Mouse (Mus musculus) layer of hippocampus, adult 18-20 months (tissue): Measurements from ENCODE around the gene Lag3. TPM values are rescaled to one million over a fixed set of nuclear protein-coding genes. Genes with fewer than 3 reads are reported as not detected.

Experiments used
- DNase-seq, 2 experiments: peaks; one replicate each; pipeline ENCODE4 v3.0.0; 2022; ENCODE audit warnings: low spot score in 2 of 2
- total RNA-seq, 2 experiments: library from RNA; stranded (reverse); gene quantifications; 2 replicates each; pipeline ENCODE4 v1.2.3; 2021

Lag3 gene
- total RNA-seq, 2 experiments from 2014 or later = 2.6 to 3.6 TPM

DNA sequence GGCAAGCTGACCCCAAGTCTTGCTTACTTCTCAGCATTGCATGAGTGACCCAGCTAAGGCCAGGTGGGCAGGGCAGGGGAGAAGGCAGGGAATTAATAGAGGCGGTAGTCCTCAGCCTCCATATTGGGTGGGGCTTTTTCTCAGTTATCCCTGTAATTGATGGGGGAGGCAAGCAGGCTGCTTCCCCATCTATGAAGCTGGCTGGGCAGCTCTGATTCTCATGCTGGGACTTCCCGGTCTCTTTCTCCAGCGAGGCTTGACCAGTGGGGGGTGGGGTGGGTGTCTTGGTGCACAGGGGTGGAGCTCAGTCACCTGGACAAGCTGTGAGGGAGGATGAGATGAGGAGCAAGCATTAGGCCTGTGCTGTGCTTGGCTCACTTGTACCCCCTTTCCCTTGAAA, 49.7 kb downstream of the Lag3 start:
- DNase-seq = no peak

DNA sequence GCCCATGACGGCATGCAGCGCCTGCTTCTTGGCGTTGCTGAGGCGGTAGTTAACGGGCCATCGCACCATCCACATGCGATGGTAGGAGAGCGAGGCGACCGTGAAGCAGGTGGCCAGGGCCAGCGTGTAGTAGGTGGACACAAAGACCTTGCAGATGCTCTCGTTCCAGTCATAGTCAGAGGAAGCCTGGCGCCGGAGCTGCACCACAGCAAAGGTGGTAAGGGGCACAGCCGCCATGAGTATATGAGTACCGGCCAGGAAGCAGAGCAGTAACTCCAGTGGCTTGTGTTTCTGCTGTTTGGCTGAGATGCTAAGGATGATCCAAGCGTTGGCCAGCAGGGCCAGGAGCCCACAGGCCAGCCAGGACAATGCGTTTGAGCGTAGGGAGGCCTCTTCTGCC, 50.2 kb downstream of the Lag3 start:
- DNase-seq = no peak

- no peak for DNase-seq
Measured at GRCm38 (mm10) chr6:124860511-124860910, 51.0 kb downstream of the Lag3 start.

GRCm38 (mm10) chr6:124859725-124860124, 51.8 kb downstream of the Lag3 start:
- peak; percentile 81 to 90 for DNase-seq

- no peak for DNase-seq
Measured at GRCm38 (mm10) chr6:124858561-124859318, 52.8 kb downstream of the Lag3 start.

DNA sequence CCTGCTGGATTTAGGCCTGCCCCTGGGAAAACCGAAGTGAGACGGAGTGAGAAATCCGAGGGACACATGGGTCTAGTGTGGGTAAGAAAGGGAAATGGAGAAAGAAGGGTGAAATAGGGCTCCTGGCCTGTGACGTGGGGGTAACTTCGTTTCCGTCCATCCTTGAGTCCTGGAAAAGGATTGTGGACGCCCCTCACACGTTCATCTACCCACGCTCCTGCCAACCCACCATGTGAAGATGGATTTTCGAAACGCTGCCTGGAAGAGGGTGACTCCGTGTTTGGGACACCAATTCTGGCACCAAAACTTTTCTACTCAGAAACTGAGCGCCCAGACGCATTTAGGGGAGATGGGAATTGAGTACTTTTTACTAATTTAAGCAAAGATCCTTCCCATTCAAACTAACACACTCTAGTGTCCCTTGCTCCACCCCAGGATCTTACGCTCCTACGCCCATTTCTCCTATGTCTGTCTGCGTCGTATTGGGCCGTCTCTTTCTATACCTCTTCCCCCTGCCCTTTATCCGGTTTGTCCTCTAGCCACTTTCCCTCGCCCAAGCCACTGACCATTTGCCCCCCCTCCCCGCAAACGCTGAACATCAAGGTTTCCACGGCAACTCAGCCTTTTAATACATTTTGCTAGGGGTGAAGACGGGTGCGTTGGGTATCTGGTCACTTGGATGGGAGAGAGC, 53.5 kb downstream of the Lag3 start:
- no peak for DNase-seq

DNA sequence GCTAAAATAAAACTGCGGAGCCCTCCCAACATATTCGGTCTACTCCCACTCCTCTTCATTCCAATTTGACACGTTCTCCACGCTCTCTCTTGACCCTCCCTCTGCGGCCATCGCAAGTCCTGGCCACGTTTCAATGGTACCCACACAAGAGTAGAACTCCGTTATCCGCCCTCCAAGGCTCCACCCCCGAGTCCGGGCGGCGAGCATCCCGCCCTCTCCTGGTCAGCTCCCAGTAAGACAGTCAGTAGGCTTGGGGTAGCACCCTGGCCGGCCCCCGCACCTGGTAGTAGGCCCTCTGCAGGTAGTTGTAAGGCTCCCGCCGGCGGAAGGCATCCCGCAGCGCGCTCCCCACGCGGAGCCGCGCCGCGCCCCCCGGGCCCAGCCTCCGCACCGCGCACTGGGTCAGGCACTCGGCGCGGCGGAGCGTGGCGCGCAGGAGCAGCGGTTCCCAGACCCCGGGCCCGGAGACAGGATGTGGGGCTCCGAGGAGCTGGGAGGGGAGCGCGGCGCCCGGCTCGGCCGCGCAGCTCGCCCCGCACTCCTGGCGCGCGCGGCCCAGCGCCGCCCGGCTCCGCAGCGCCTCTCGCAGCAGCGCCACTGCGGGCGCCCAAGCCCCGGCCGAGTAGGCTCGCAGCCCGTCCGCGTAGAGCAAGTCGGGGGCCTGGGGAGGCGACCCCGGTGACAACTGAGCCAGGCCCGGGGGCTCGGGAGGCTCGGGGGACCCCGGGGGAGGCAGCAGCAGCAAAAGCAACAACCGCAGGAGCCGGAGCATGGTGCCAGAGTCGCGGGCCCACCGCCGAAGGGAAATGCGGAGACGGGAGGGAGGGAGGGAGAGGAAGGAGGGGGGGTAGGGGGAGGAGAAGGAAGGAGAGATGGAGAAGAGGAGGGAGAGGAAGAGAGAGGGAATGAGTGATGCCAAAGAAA, 54.3 kb downstream of the Lag3 start, which contains the start of gene P3h3:
TSS of gene P3h3 (minus strand) at position 837 of the 924 bp plus-strand sequence.
- DNase-seq = peak; percentile 83 to 84

GRCm38 (mm10) chr6:124856321-124856720, 55.2 kb downstream of the Lag3 start:
- peak in 1 of 2 experiments; percentile 58 for DNase-seq

GRCm38 (mm10) chr6:124854647-124855046, 56.9 kb downstream of the Lag3 start:
- DNase-seq = no peak

Other genes with a start within 250 kb of the Lag3 start
- gene Lpcat3, start 248.7 kb downstream of the Lag3 start, total RNA-seq = 10 to 100 TPM; 25.2 to 29.2 TPM
- gene Emg1, start 199.5 kb downstream of the Lag3 start, total RNA-seq = 10 to 100 TPM; 52.6 to 58.2 TPM
- 100 to 1,000 TPM; 115 to 123 TPM for gene Phb2, start 199.4 kb downstream of the Lag3 start, total RNA-seq
- 1 to 10 TPM; 4.1 to 4.6 TPM for gene Ptpn6, start 173.0 kb downstream of the Lag3 start, total RNA-seq
- gene Grcc10, start 170.3 kb downstream of the Lag3 start, total RNA-seq = 100 to 1,000 TPM; 358 to 368 TPM
- gene Gm45234, start 155.7 kb downstream of the Lag3 start, total RNA-seq = not detected
- gene Atn1, start 155.2 kb downstream of the Lag3 start, total RNA-seq = 100 to 1,000 TPM; 161 to 181 TPM
- 1,000 to 10,000 TPM; 1,059 TPM for gene Eno2, start 142.0 kb downstream of the Lag3 start, total RNA-seq
- 1 to 10 TPM; 2.7 to 4.7 TPM for gene Lrrc23, start 132.0 kb downstream of the Lag3 start, total RNA-seq
- 1 to 10 TPM; 4.5 to 5.1 TPM for gene Spsb2, start 103.0 kb downstream of the Lag3 start, total RNA-seq
- 100 to 1,000 TPM; 796 to 825 TPM for gene Tpi1, start 97.4 kb downstream of the Lag3 start, total RNA-seq
- gene Usp5, start 82.2 kb downstream of the Lag3 start, total RNA-seq = 100 to 1,000 TPM; 182 to 185 TPM
- under 1 TPM; 0.52 to 0.53 TPM for gene Cdca3, start 82.2 kb downstream of the Lag3 start, total RNA-seq
- gene Gnb3, start 71.4 kb downstream of the Lag3 start, total RNA-seq = not detected
- gene P3h3, start 54.0 kb downstream of the Lag3 start, total RNA-seq = 10 to 100 TPM; 29.5 to 30.9 TPM
- gene Gpr162, start 47.7 kb downstream of the Lag3 start, total RNA-seq = 100 to 1,000 TPM; 183 to 187 TPM
- under 1 TPM in 1 of 2 experiments, not detected in 1; 0.25 TPM for gene Cd4, start 23.5 kb downstream of the Lag3 start, total RNA-seq
- 1,000 to 10,000 TPM; 1,033 to 1,052 TPM for gene Ptms, start 8.4 kb upstream of the Lag3 start, total RNA-seq
- gene Mlf2, start 19.7 kb upstream of the Lag3 start, total RNA-seq = 100 to 1,000 TPM; 631 to 670 TPM
- 100 to 1,000 TPM; 154 to 161 TPM for gene Cops7a, start 53.8 kb upstream of the Lag3 start, total RNA-seq
- 100 to 1,000 TPM; 168 to 191 TPM for gene Pianp, start 85.0 kb upstream of the Lag3 start, total RNA-seq
- gene Zfp384, start 97.4 kb upstream of the Lag3 start, total RNA-seq = 10 to 100 TPM; 43.1 to 44.9 TPM
- 10 to 100 TPM; 54.1 to 54.6 TPM for gene Ing4, start 128.1 kb upstream of the Lag3 start, total RNA-seq
- gene Acrbp, start 138.0 kb upstream of the Lag3 start, total RNA-seq = 10 to 100 TPM; 15.7 to 17.7 TPM
- under 1 TPM; 0.56 to 0.87 TPM for gene Lpar5, start 156.2 kb upstream of the Lag3 start, total RNA-seq
- gene Chd4, start 184.3 kb upstream of the Lag3 start, total RNA-seq = 100 to 1,000 TPM; 153 to 176 TPM
- 10 to 100 TPM; 31.3 to 32.4 TPM for gene Nop2, start 220.2 kb upstream of the Lag3 start, total RNA-seq
- 10 to 100 TPM; 63.0 to 69.1 TPM for gene Iffo1, start 233.5 kb upstream of the Lag3 start, total RNA-seq